Mouse (Mus musculus): ENCODE results near the gene Olfr1495. TPM values are rescaled to one million over a fixed set of nuclear protein-coding genes. Genes with fewer than 3 reads are reported as not detected.

Gene Olfr1495
- polyA plus RNA-seq, 1 experiment from 2014 or later, result not detected

- no peaks in the 10 kb centered on the region for H3K27me3 ChIP-seq (ENCODE audit: control insufficient read depth, insufficient read depth, low read length)
- H3K4me3 ChIP-seq (replicated peaks; ENCODE audit: low read length), result no peak overlapping the region
- no peak overlapping the region for H3K9ac ChIP-seq (ENCODE audit: low read length)
- H3K9me3 ChIP-seq (replicated peaks; ENCODE audit: control insufficient read depth, low read length), result no peaks in the 10 kb centered on the region
- H3K4me2 ChIP-seq (ENCODE audit: low read depth, low read length), result no peak overlapping the region
- ATAC-seq (ENCODE audit: insufficient read depth, low FRiP score), result no peak
- no peak overlapping the region for H3K27ac ChIP-seq (ENCODE audit: low read length)
- no peaks in the 10 kb centered on the region for H3K36me3 ChIP-seq (ENCODE audit: control insufficient read depth, insufficient read depth, low read length)
- WGBS, result 33% methylated on average over 5 of the region's 5 CpGs
- H3K4me1 ChIP-seq (ENCODE audit: control insufficient read depth, insufficient read depth, low read length), result no peaks in the 10 kb centered on the region
Measured at GRCm38 (mm10) chr19:13818827-13819226, 54.4 kb downstream of the Olfr1495 start.

- no peak within 1 kb of the TSS for H3K4me2 ChIP-seq (ENCODE audit: low read depth, low read length)
- no peaks in the 10 kb centered on the region for H3K4me1 ChIP-seq (ENCODE audit: control insufficient read depth, insufficient read depth, low read length)
- no peaks in the 10 kb centered on the region for H3K27me3 ChIP-seq (ENCODE audit: control insufficient read depth, insufficient read depth, low read length)
- ATAC-seq (ENCODE audit: insufficient read depth, low FRiP score), result no peak
- no peak within 1 kb of the TSS for H3K4me3 ChIP-seq (replicated peaks; ENCODE audit: low read length)
- no peak within 1 kb of the TSS for H3K9ac ChIP-seq (ENCODE audit: low read length)
- no peaks in the 10 kb centered on the region for H3K9me3 ChIP-seq (replicated peaks; ENCODE audit: control insufficient read depth, low read length)
- H3K27ac ChIP-seq (ENCODE audit: low read length), result no peak within 1 kb of the TSS
- no peaks in the 10 kb centered on the region for H3K36me3 ChIP-seq (ENCODE audit: control insufficient read depth, insufficient read depth, low read length)
Measured at GRCm38 (mm10) chr19:13819347-13819746, 54.9 kb downstream of the Olfr1495 start, which contains the start of gene Olfr1499. TSS of gene Olfr1499 (minus strand) at chr19:13819447.

Other genes starting within 250 kb of the Olfr1495 start
- not detected in 2 replicates for gene Olfr1480, start 236.7 kb upstream of the Olfr1495 start, polyA plus RNA-seq (2015; fragmentation: Nextera tagmentation; extraction: Ambion mirVana)
- not detected in 2 replicates for gene Olfr1484, start 181.1 kb upstream of the Olfr1495 start, polyA plus RNA-seq (2015; fragmentation: Nextera tagmentation; extraction: Ambion mirVana)
- gene Olfr1487, start 147.2 kb upstream of the Olfr1495 start, polyA plus RNA-seq (2015; fragmentation: Nextera tagmentation; extraction: Ambion mirVana), result not detected in 2 replicates
- gene Olfr1489, start 133.0 kb upstream of the Olfr1495 start, polyA plus RNA-seq (2015; fragmentation: Nextera tagmentation; extraction: Ambion mirVana), result not detected in 2 replicates
- not detected in 2 replicates for gene Olfr1490, start 113.5 kb upstream of the Olfr1495 start, polyA plus RNA-seq (2015; fragmentation: Nextera tagmentation; extraction: Ambion mirVana)
- not detected in 2 replicates for gene Olfr1491, start 67.3 kb upstream of the Olfr1495 start, polyA plus RNA-seq (2015; fragmentation: Nextera tagmentation; extraction: Ambion mirVana)
- not detected in 2 replicates for gene Olfr1493-ps1, start 41.3 kb upstream of the Olfr1495 start, polyA plus RNA-seq (2015; fragmentation: Nextera tagmentation; extraction: Ambion mirVana)
- gene Olfr1494, start 24.9 kb upstream of the Olfr1495 start, polyA plus RNA-seq (2015; fragmentation: Nextera tagmentation; extraction: Ambion mirVana), result not detected in 2 replicates
- not detected in 2 replicates for gene Olfr1496, start 13.3 kb downstream of the Olfr1495 start, polyA plus RNA-seq (2015; fragmentation: Nextera tagmentation; extraction: Ambion mirVana)
- not detected in 2 replicates for gene Olfr1497, start 33.6 kb downstream of the Olfr1495 start, polyA plus RNA-seq (2015; fragmentation: Nextera tagmentation; extraction: Ambion mirVana)
- gene Olfr1499, start 54.8 kb downstream of the Olfr1495 start, polyA plus RNA-seq (2015; fragmentation: Nextera tagmentation; extraction: Ambion mirVana), result not detected in 2 replicates
- not detected in 2 replicates for gene Olfr1500, start 65.9 kb downstream of the Olfr1495 start, polyA plus RNA-seq (2015; fragmentation: Nextera tagmentation; extraction: Ambion mirVana)
- not detected in 2 replicates for gene Olfr1501, start 86.1 kb downstream of the Olfr1495 start, polyA plus RNA-seq (2015; fragmentation: Nextera tagmentation; extraction: Ambion mirVana)
- not detected in 2 replicates for gene Olfr1502, start 97.2 kb downstream of the Olfr1495 start, polyA plus RNA-seq (2015; fragmentation: Nextera tagmentation; extraction: Ambion mirVana)
- gene Olfr1504, start 133.3 kb downstream of the Olfr1495 start, polyA plus RNA-seq (2015; fragmentation: Nextera tagmentation; extraction: Ambion mirVana), result not detected in 2 replicates
- not detected in 2 replicates for gene Olfr1505, start 148.9 kb downstream of the Olfr1495 start, polyA plus RNA-seq (2015; fragmentation: Nextera tagmentation; extraction: Ambion mirVana)

Measured in stomach, embryonic 16.5 days (tissue).